Mouse (Mus musculus): ENCODE results near the gene Tapbp.
A peak's percentile ranks its signal among the peaks of the same experiment; 100 is the strongest.
"Not testable (repeated sequence)": the region's sequence is repeated elsewhere in the genome, so short reads cannot be mapped to it uniquely, and the experiment has no call there.

Tapbp gene

DNA sequence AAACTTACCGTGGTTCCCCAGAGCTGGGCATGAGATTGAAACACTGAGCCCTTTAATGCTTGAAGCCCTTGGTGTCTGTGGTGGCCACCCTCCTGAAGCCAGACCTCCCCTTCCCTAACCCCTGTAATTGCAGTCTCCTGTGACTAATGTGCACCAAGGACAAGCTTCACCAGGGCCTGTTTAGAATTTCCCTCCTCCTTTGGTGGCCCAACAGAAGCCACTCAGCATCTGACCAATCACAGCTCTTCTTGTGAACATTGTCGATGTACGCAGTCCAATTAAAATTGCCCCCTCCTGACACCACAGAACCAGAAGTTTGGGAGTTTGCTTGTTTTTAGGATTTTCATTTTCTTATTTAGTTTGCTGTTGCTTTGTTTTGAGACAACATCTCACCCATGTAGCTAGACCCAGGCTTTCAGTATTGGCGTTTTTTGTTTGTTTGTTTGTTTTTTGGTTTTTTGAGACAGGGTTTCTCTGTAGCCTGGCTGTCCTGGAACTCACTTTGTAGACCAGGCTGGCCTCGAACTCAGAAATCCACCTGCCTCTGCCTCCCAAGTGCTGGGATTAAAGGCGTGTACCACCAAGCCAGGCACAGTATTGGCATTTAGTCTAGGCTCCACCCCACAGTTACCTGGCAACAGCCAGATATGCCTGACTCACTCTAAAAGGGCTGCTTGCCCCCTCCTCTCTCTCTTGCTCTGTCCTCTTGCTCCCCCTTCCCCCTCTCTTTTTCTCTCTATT, 11.6 kb upstream of the Tapbp start:
- DNase-seq (ENCODE audit: inconsistent ontology term): not testable (repeated sequence)

- not testable (repeated sequence) for DNase-seq (ENCODE audit: inconsistent ontology term)
Observed at GRCm38 (mm10) chr17:33904835-33905234, 10.9 kb upstream of the Tapbp start, which contains the start of gene Platr17. TSS of gene Platr17 (plus strand) at chr17:33905135.

GRCm38 (mm10) chr17:33908331-33909076, 7.2 kb upstream of the Tapbp start:
- no peak for DNase-seq (ENCODE audit: inconsistent ontology term)

DNA sequence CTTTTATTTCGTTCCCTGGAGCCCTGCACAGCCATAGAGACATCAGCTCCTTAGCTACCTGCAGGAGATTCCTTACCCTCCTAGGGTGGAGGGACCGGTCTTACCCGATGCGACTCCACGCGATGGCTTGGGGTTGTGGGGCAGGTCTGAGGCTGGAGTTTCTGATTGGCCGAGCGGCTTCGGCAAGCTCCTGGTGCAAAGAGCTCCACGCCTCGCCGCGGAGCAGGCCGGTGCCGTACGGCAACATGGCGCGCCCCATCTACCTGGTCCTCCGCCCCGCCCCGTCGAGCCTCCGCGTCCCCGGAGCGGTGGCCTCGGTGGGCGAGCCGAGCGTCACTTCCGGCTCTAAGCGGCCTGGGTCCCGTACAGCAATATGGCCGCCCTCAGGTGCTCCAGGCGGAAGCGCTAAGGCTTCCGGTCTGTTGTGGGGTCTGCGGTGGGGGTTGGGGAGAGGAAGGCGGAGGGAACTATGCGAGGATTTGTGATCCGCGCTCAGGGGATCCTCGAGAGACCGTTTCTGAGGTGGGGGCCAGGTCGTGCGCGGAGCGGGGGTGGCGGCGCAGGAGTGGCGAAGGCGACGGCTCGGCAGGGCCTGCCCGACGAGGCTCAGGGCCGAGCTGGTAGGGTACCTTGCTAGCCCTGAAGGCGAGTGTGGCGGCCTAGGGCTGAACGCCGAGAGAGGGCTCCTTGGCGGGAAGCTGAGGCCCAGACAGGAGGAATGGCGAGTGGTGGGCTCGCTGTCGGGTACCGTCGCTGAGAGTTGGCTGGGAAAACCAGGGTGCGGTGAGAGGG, 6.4 kb upstream of the Tapbp start, which contains the start of gene Daxx:
Gene Daxx (plus strand): TSS at position 338 of the 792 bp plus-strand sequence.
- peak; percentile 99 for DNase-seq (ENCODE audit: inconsistent ontology term)

GRCm38 (mm10) chr17:33909869-33910250, 5.8 kb upstream of the Tapbp start:
- DNase-seq (ENCODE audit: inconsistent ontology term): peak; percentile 69

GRCm38 (mm10) chr17:33910346-33911051, 5.2 kb upstream of the Tapbp start:
- DNase-seq (ENCODE audit: inconsistent ontology term): no peak

- DNase-seq (ENCODE audit: inconsistent ontology term): no peak
Observed at GRCm38 (mm10) chr17:33911052-33911812, 4.5 kb upstream of the Tapbp start.

- DNase-seq (ENCODE audit: inconsistent ontology term): no peak
Observed at GRCm38 (mm10) chr17:33911813-33912414, 3.8 kb upstream of the Tapbp start.

GRCm38 (mm10) chr17:33913264-33913663, 2.4 kb upstream of the Tapbp start:
- DNase-seq (ENCODE audit: inconsistent ontology term): no peak

DNA sequence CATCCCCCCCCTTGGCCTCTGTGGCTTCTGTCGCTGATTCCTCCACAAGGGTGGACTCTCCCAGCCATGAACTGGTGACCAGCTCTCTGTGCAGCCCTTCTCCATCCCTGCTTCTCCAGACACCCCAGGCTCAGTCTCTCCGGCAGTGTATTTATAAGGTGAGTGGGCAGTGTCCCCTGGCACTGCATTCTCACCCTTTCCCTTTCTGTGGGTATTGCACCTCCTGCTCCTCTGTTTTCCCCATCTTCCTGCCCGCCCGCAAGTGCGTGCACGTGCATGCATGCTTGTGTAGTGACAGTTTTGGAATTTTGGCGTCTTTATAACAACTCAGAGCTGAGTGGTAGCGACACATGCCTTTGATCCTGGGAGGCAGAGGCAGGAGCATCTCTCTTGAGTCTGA, 1.8 kb upstream of the Tapbp start:
- DNase-seq (ENCODE audit: inconsistent ontology term): no peak

GRCm38 (mm10) chr17:33914969-33915391, 719 bp upstream of the Tapbp start:
- no peak for DNase-seq (ENCODE audit: inconsistent ontology term)

- no peak for DNase-seq (ENCODE audit: inconsistent ontology term)
Observed at GRCm38 (mm10) chr17:33916294-33916693, 595 bp downstream of the Tapbp start.

GRCm38 (mm10) chr17:33916847-33917655, 1.4 kb downstream of the Tapbp start:
- no peak for DNase-seq (ENCODE audit: inconsistent ontology term)

GRCm38 (mm10) chr17:33917656-33918292, 2.1 kb downstream of the Tapbp start:
- DNase-seq (ENCODE audit: inconsistent ontology term): no peak

DNA sequence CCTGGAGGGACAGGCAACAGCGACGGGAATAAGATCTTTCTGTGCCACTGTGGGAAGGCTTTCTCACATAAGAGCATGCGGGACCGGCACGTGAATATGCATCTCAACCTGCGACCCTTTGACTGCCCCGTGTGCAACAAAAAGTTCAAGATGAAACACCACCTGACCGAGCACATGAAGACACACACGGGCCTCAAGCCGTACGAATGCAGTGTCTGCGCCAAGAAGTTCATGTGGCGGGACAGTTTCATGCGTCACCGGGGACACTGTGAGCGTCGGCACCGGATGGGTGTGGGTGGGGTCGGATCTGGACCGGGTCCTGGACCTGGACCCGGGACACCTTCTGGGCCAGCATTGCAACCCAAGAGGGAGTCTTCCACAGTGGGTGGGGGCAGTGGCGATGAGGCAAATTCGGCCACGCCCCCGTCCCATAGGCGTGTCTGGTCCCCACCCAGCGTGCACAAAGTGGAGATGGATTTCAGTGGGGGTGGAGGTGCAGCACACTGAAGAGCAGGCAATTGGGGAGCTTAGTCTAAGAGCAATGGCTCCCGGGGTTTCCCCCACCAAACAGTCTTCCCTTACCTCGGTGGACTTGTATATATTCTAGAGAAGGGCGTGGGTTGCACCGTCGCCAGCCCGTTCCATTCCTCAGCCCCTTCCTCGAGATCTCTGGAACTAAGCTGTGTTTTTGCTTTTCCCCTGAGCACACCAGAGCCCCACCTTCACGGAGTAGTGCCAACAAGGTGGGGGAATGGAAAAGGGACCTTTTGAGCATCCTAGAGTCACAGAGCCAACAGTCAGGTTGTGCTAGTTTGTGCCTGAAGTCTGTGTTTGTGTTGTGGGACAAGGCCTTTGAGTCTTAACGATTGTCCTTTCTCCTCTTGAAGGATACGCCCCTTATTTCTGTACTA, 2.8 kb downstream of the Tapbp start:
- no peak for DNase-seq (ENCODE audit: inconsistent ontology term)

DNA sequence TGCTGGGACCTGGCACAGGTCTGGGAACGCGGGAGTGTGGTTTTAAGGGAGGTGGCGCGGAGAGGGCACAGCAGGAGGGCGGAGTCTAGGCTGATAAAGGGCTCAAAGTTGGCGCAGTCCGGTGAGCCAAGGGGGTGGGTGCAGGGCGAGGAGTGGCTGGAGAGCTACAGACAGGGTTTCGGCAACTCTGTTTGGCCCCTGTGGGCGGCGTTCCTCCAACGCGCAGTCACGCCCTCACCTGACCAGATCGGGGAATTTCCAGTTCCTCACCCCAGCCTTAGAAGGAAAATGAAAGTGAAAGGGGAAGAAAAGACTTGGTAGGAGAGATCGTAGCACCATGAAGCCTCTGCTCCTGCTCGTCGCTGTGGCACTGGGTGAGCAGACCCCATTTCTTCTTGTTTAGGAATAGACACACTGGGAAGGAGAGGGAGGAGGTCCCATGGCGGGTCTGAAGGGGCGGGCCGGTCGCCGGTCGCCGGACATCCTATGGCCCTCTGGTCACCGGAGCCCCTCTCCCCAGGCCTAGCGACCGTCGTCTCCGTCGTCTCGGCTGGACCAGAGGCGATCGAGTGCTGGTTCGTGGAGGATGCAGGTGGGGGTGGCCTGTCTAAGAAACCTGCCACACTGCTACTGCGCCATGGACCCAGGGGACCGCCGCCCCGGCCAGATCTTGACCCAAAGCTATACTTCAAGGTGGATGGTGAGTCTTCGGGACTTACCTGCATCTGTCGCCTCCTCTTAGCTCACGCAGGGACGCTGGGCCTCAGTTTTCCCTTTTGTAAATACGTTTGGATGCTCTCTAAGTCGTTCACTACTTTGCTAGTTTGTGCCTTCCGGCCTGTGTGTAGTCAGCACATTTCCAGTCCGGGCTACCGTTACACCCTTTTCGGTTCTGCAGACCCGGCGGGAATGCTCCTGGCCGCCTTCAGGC, 3.9 kb downstream of the Tapbp start:
- DNase-seq (ENCODE audit: inconsistent ontology term): peak; percentile 87
